Mouse (Mus musculus): ENCODE measurements around the gene Osbpl10. TPM values are rescaled to one million over a fixed set of nuclear protein-coding genes. Genes with fewer than 3 reads are reported as not detected.
"Not testable (repeated sequence)": the region's sequence is repeated elsewhere in the genome, so short reads cannot be mapped to it uniquely, and the experiment has no call there.

Gene Osbpl10
- polyA plus RNA-seq, 1 experiment from 2014 or later, result 2.7 TPM

- DNase-seq (ENCODE audit: low spot score); H3K27me3 ChIP-seq (replicated peaks; ENCODE audit: control insufficient read depth, insufficient read depth, low read length); H3K4me2 ChIP-seq (ENCODE audit: low read depth, low read length); H3K4me1 ChIP-seq (ENCODE audit: control insufficient read depth, insufficient read depth, low read length); H3K4me3 ChIP-seq (ENCODE audit: low read depth, low read length); H3K27ac ChIP-seq (replicated peaks; ENCODE audit: low read depth, low read length); H3K36me3 ChIP-seq (ENCODE audit: control insufficient read depth, insufficient read depth, low read length); H3K9me3 ChIP-seq (ENCODE audit: control insufficient read depth, low read length); H3K9ac ChIP-seq (ENCODE audit: low read depth, low read length); ATAC-seq (ENCODE audit: low read depth): not testable (repeated sequence)
- WGBS, result 77% methylated on average over 7 of the region's 7 CpGs
Observed at GRCm38 (mm10) chr9:114966286-114966685, 12.1 kb upstream of the Osbpl10 start.

GRCm38 (mm10) chr9:114977461-114978280, 698 bp upstream of the Osbpl10 start:
- Histone ChIP-seq H3K4me2 (ENCODE audit: low read depth, low read length) (peak overlapping the region; percentile 89), H3K4me1 (ENCODE audit: control insufficient read depth, insufficient read depth, low read length) (peaks cover 12% of the 10 kb centered on the region), H3K27ac (replicated peaks; ENCODE audit: low read depth, low read length) (peak overlapping the region; percentile 81; the same call in 1 of the 2 replicates), H3K27me3 (replicated peaks; ENCODE audit: control insufficient read depth, insufficient read depth, low read length) (no peaks in the 10 kb centered on the region), H3K36me3 (ENCODE audit: control insufficient read depth, insufficient read depth, low read length) (no peaks in the 10 kb centered on the region), H3K9ac (ENCODE audit: low read depth, low read length) (peak overlapping the region; percentile 86), H3K9me3 (ENCODE audit: control insufficient read depth, low read length) (no peaks in the 10 kb centered on the region), H3K4me3 (ENCODE audit: low read depth, low read length) (peak overlapping the region; percentile 84)
- peak; percentile 75 for ATAC-seq (ENCODE audit: low read depth)
- 9% methylated on average over 28 of the region's 31 CpGs for WGBS
- peak; percentile 28 for DNase-seq (ENCODE audit: low spot score)

GRCm38 (mm10) chr9:114979969-114980368, 1.6 kb downstream of the Osbpl10 start:
- 53% methylated on average over 6 of the region's 6 CpGs for WGBS
- no peak overlapping the region for H3K4me3 ChIP-seq (ENCODE audit: low read depth, low read length)
- H3K4me2 ChIP-seq (ENCODE audit: low read depth, low read length), result peak overlapping the region; percentile 89; the same call in 1 of the 2 replicates
- DNase-seq (ENCODE audit: low spot score) (no peak), ATAC-seq (ENCODE audit: low read depth) (no peak)
- H3K4me1 ChIP-seq (ENCODE audit: control insufficient read depth, insufficient read depth, low read length), result peaks cover 12% of the 10 kb centered on the region
- no peaks in the 10 kb centered on the region for H3K9me3 ChIP-seq (ENCODE audit: control insufficient read depth, low read length)
- H3K9ac ChIP-seq (ENCODE audit: low read depth, low read length), result no peak overlapping the region
- H3K27ac ChIP-seq (replicated peaks; ENCODE audit: low read depth, low read length), result no peak overlapping the region
- no peaks in the 10 kb centered on the region for H3K36me3 ChIP-seq (ENCODE audit: control insufficient read depth, insufficient read depth, low read length)
- H3K27me3 ChIP-seq (replicated peaks; ENCODE audit: control insufficient read depth, insufficient read depth, low read length), result no peaks in the 10 kb centered on the region

DNA sequence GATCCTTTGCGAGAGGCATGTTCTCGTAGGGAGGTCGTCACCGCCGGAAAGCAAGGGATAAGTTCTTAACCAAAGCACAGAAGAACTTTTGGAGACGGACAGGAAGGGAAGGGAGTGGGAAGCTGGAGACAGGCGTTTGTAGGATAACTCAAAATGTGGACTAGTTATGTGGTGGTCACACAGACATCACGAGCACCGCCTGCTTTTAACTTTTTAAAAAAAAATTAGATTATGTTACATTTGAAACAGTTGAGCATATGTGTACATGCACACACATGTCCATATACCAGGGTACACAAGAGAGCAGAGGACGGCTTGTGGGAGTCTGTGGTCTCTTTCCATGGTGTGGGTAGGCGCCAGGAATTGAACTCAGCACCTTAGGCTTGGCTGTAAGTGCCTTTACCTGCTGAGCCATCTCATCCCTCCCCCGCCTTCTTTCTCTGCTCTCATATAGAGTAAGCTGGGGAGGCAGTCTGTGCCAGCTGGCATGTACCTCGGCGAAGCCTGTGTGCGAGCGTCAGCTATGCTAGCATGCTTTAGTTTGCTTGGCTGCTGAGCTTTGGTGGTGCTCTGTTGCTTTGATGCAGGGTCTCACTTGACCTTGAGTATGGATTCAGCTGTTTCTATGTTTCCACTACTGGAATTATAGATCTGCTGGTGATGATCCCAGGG, 4.5 kb downstream of the Osbpl10 start, which contains the start of gene Rps27rt:
Gene Rps27rt (minus strand): TSS at position 51 of the 672 bp plus-strand sequence.
- 91% methylated on average over 16 of the region's 16 CpGs for WGBS
- Histone ChIP-seq H3K9ac (ENCODE audit: low read depth, low read length) (no peak within 1 kb of the TSS), H3K36me3 (ENCODE audit: control insufficient read depth, insufficient read depth, low read length) (no peaks in the 10 kb centered on the region), H3K27me3 (replicated peaks; ENCODE audit: control insufficient read depth, insufficient read depth, low read length) (no peaks in the 10 kb centered on the region), H3K9me3 (ENCODE audit: control insufficient read depth, low read length) (no peaks in the 10 kb centered on the region), H3K4me1 (ENCODE audit: control insufficient read depth, insufficient read depth, low read length) (peaks cover 12% of the 10 kb centered on the region), H3K27ac (replicated peaks; ENCODE audit: low read depth, low read length) (no peak within 1 kb of the TSS), H3K4me2 (ENCODE audit: low read depth, low read length) (no peak within 1 kb of the TSS), H3K4me3 (ENCODE audit: low read depth, low read length) (no peak within 1 kb of the TSS)
- ATAC-seq (ENCODE audit: low read depth), result no peak
- no peak for DNase-seq (ENCODE audit: low spot score)

DNA sequence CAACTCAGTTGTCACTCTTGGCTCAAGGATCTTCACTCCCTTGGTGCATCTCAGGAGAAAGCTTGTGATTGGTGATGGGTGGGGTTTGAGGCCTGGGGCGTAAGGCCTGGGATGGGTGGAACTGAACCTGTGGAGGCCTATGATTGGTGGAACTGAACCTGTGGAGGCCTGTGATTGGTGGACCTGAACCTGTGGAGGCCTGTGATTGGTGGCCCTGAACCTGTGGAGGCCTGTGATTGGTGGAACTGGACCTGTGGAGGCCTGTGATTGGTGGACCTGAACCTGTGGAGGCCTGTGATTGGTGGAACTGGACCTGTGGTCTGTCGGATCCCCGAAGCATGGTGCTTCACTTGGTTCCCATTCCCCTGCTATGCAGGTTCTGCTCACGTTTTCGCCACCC, 7.4 kb downstream of the Osbpl10 start:
- H3K4me1 ChIP-seq (ENCODE audit: control insufficient read depth, insufficient read depth, low read length), result no peaks in the 10 kb centered on the region
- H3K9me3 ChIP-seq (ENCODE audit: control insufficient read depth, low read length), result no peaks in the 10 kb centered on the region
- H3K27me3 ChIP-seq (replicated peaks; ENCODE audit: control insufficient read depth, insufficient read depth, low read length), result no peaks in the 10 kb centered on the region
- DNase-seq (ENCODE audit: low spot score) (no peak), ATAC-seq (ENCODE audit: low read depth) (no peak)
- H3K4me3 ChIP-seq (ENCODE audit: low read depth, low read length), result no peak overlapping the region
- no peak overlapping the region for H3K27ac ChIP-seq (replicated peaks; ENCODE audit: low read depth, low read length)
- 95% methylated on average over 5 of the region's 5 CpGs for WGBS
- H3K4me2 ChIP-seq (ENCODE audit: low read depth, low read length), result no peak overlapping the region
- no peak overlapping the region for H3K9ac ChIP-seq (ENCODE audit: low read depth, low read length)
- H3K36me3 ChIP-seq (ENCODE audit: control insufficient read depth, insufficient read depth, low read length), result no peaks in the 10 kb centered on the region

DNA sequence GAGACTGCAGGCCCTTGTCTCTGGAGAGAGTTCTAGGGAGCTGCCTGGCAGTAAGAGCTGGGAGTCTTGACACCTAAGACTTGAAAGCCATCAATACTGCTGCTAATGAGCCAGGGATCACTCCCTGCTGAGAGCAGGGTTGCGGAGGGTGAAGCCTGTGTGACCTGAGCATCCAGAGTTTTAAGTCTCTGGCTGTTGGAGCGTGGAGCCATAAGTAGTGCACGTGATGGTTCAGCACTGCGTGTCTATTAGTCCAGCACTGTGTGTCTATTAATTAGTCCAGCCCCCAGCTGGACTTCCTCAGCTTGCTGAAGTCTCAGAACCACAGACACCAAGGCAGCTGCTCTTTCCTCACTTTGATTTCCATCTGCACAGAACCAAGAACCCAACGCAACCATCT, 8.0 kb downstream of the Osbpl10 start:
- H3K4me1 ChIP-seq (ENCODE audit: control insufficient read depth, insufficient read depth, low read length), result no peaks in the 10 kb centered on the region
- no peak overlapping the region for H3K27ac ChIP-seq (replicated peaks; ENCODE audit: low read depth, low read length)
- no peaks in the 10 kb centered on the region for H3K36me3 ChIP-seq (ENCODE audit: control insufficient read depth, insufficient read depth, low read length)
- 81% methylated on average over 5 of the region's 5 CpGs for WGBS
- DNase-seq (ENCODE audit: low spot score), result no peak
- H3K27me3 ChIP-seq (replicated peaks; ENCODE audit: control insufficient read depth, insufficient read depth, low read length), result no peaks in the 10 kb centered on the region
- H3K9ac ChIP-seq (ENCODE audit: low read depth, low read length), result no peak overlapping the region
- H3K4me2 ChIP-seq (ENCODE audit: low read depth, low read length), result no peak overlapping the region
- no peaks in the 10 kb centered on the region for H3K9me3 ChIP-seq (ENCODE audit: control insufficient read depth, low read length)
- ATAC-seq (ENCODE audit: low read depth), result no peak
- no peak overlapping the region for H3K4me3 ChIP-seq (ENCODE audit: low read depth, low read length)

DNA sequence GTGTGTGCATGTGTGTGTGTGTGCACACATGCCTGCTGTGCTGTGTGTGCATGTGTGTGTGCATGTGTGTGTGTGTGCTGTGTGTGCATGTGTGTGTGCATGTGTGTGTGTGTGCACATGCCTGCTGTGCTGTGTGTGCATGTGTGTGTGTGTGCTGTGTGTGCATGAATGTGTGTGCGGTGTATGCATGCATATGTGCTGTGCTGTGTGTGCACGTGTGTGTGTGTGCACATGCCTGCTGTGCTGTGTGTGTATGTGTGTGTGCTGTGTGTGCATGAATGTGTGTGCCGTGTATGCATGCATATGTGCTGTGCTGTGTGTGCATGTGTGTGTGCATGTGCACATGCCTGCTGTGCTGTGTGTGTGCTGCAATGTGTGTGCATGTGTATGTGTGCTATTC, 9.7 kb downstream of the Osbpl10 start:
- Histone ChIP-seq H3K9me3 (ENCODE audit: control insufficient read depth, low read length) (0 out of 2 replicates have a peak, but pooled peaks cover 6% of the 10 kb centered on the region), H3K27me3 (replicated peaks; ENCODE audit: control insufficient read depth, insufficient read depth, low read length) (no peaks in the 10 kb centered on the region), H3K4me2 (ENCODE audit: low read depth, low read length) (no peak overlapping the region), H3K4me3 (ENCODE audit: low read depth, low read length) (no peak overlapping the region), H3K36me3 (ENCODE audit: control insufficient read depth, insufficient read depth, low read length) (no peaks in the 10 kb centered on the region), H3K27ac (replicated peaks; ENCODE audit: low read depth, low read length) (no peak overlapping the region), H3K9ac (ENCODE audit: low read depth, low read length) (no peak overlapping the region), H3K4me1 (ENCODE audit: control insufficient read depth, insufficient read depth, low read length) (no peaks in the 10 kb centered on the region)
- ATAC-seq (ENCODE audit: low read depth) (no peak), DNase-seq (ENCODE audit: low spot score) (no peak)
- WGBS, result 97% methylated on average over 3 of the region's 3 CpGs

GRCm38 (mm10) chr9:114988610-114989327, 10.4 kb downstream of the Osbpl10 start:
- Histone ChIP-seq H3K27me3 (replicated peaks; ENCODE audit: control insufficient read depth, insufficient read depth, low read length) (no peaks in the 10 kb centered on the region), H3K27ac (replicated peaks; ENCODE audit: low read depth, low read length) (no peak overlapping the region), H3K9me3 (ENCODE audit: control insufficient read depth, low read length) (0 out of 2 replicates have a peak, but pooled peaks cover 8% of the 10 kb centered on the region), H3K4me1 (ENCODE audit: control insufficient read depth, insufficient read depth, low read length) (no peaks in the 10 kb centered on the region), H3K4me3 (ENCODE audit: low read depth, low read length) (no peak overlapping the region), H3K4me2 (ENCODE audit: low read depth, low read length) (no peak overlapping the region), H3K36me3 (ENCODE audit: control insufficient read depth, insufficient read depth, low read length) (no peaks in the 10 kb centered on the region), H3K9ac (ENCODE audit: low read depth, low read length) (peak overlapping the region; percentile 1; the same call in 1 of the 2 replicates)
- DNase-seq (ENCODE audit: low spot score), result no peak
- WGBS, result 59% methylated on average over 6 of the region's 6 CpGs
- ATAC-seq (ENCODE audit: low read depth), result no peak

Measured in embryonic facial prominence, embryonic 14.5 days (tissue).